Mouse (Mus musculus) heart, postnatal 4 days (tissue): ENCODE data around the gene Ccl27a. TPM values are rescaled to one million over a fixed set of nuclear protein-coding genes. Genes with fewer than 3 reads are reported as not detected.
A peak's percentile ranks its signal among the peaks of the same experiment; 100 is the strongest.
"Not testable (repeated sequence)": the region's sequence is repeated elsewhere in the genome, so short reads cannot be mapped to it uniquely, and the experiment has no call there.

Experiments
- DNase-seq: peaks from one replicate; pipeline ENCODE4 v3.0.0; 2021
- total RNA-seq, 2 experiments: library from RNA; stranded (reverse); gene quantifications; 2 replicates each; pipeline ENCODE4 v1.2.3; 2021

The Ccl27a gene
- 10 to 100 TPM; 24.7 to 34.9 TPM for total RNA-seq

- DNase-seq: peak; percentile 80
These were observed at the start of gene Ccl27a for GRCm38 (mm10) chr4:41774002-41774401. Gene Ccl27a, minus strand, starts transcription at chr4:41774247.

- not testable (repeated sequence) for DNase-seq
These were observed 9.2 kb upstream of the Ccl27a start for GRCm38 (mm10) chr4:41783197-41783596.

GRCm38 (mm10) chr4:41782711-41783110 is 8.7 kb upstream of the Ccl27a start:
- not testable (repeated sequence) for DNase-seq

GRCm38 (mm10) chr4:41781748-41782485 is 7.9 kb upstream of the Ccl27a start:
- DNase-seq: not testable (repeated sequence)

GRCm38 (mm10) chr4:41781271-41781670 is 7.2 kb upstream of the Ccl27a start:
- not testable (repeated sequence) for DNase-seq

- not testable (repeated sequence) for DNase-seq
These were observed 1.8 kb upstream of the Ccl27a start for GRCm38 (mm10) chr4:41775840-41776239.

GRCm38 (mm10) chr4:41774506-41774905 is 459 bp upstream of the Ccl27a start:
- not testable (repeated sequence) for DNase-seq

GRCm38 (mm10) chr4:41773502-41773901 is 545 bp downstream of the Ccl27a start:
- peak; percentile 71 for DNase-seq

- DNase-seq: not testable (repeated sequence)
These were observed 1.1 kb downstream of the Ccl27a start for GRCm38 (mm10) chr4:41772946-41773345.

GRCm38 (mm10) chr4:41767301-41767700 is 6.7 kb downstream of the Ccl27a start:
- DNase-seq: not testable (repeated sequence)

- not testable (repeated sequence) for DNase-seq
These were observed 10.9 kb downstream of the Ccl27a start for GRCm38 (mm10) chr4:41763176-41763575.

GRCm38 (mm10) chr4:41762688-41763114 is 11.3 kb downstream of the Ccl27a start:
- DNase-seq: peak; percentile 79

GRCm38 (mm10) chr4:41762099-41762687 is 11.9 kb downstream of the Ccl27a start:
- peak; percentile 38 for DNase-seq

- no peak for DNase-seq
These were observed 12.4 kb downstream of the Ccl27a start for GRCm38 (mm10) chr4:41761680-41762079.

- no peak for DNase-seq
These were observed 13.1 kb downstream of the Ccl27a start for GRCm38 (mm10) chr4:41760911-41761310.

- DNase-seq: peak; percentile 95
These were observed 13.7 kb downstream of the Ccl27a start for GRCm38 (mm10) chr4:41760288-41760721.

GRCm38 (mm10) chr4:41759656-41760287 is 14.3 kb downstream of the Ccl27a start:
- peak; percentile 28 for DNase-seq

- DNase-seq: peak; percentile 68
These were observed 14.8 kb downstream of the Ccl27a start for GRCm38 (mm10) chr4:41759206-41759605.

- no peak for DNase-seq
These were observed 15.3 kb downstream of the Ccl27a start for GRCm38 (mm10) chr4:41758701-41759100.

GRCm38 (mm10) chr4:41758021-41758420 is 16.0 kb downstream of the Ccl27a start:
- DNase-seq: no peak

GRCm38 (mm10) chr4:41757321-41757720 is 16.7 kb downstream of the Ccl27a start:
- DNase-seq: no peak

GRCm38 (mm10) chr4:41756440-41756839 is 17.6 kb downstream of the Ccl27a start:
- DNase-seq: no peak
